Mouse (Mus musculus) liver, postnatal 0 days (tissue): ENCODE results near the gene Clip2.

Experiments
- CTCF ChIP-seq: sonication (generic); IDR thresholded peaks from 2 replicates; pipeline ENCODE4 v1.5.1; 2016; ENCODE audit warnings: antibody characterized with exemption, low read depth
- EP300 ChIP-seq: IDR thresholded peaks from 2 replicates; pipeline ENCODE4 v1.6.1; 2016; ENCODE audit warnings: antibody characterized with exemption, low read depth, mild to moderate bottlenecking

- no peak for TF ChIP-seq CTCF
- TF ChIP-seq EP300 = no peak
Measured at GRCm38 (mm10) chr5:134567445-134567844, 15.2 kb upstream of the Clip2 start.
